Mouse (Mus musculus): ENCODE measurements around the gene Igsf9b.

- TF ChIP-seq CTCF (IDR thresholded peaks at IDR 0.05; ENCODE audit: low read depth, low read length) (no peak), POLR2A (IDR thresholded peaks at IDR 0.05; ENCODE audit: borderline replicate concordance, low read depth, low read length) (no peak)
Measured at GRCm38 (mm10) chr9:27401169-27401568, 102.2 kb downstream of the Igsf9b start.
